Mouse (Mus musculus) limb, embryonic 14.5 days (tissue): ENCODE data around the gene Tdp2. TPM values are rescaled to one million over a fixed set of nuclear protein-coding genes. Genes with fewer than 3 reads are reported as not detected.

ENCODE experiments used
- ATAC-seq: fragments of 200-750 bp; cut with Nextera tagmentation; 2 replicates; pipeline ENCODE4 v1.8.0; 2017; ENCODE audit warnings: low read depth, moderate number of reproducible peaks, moderate TSS enrichment; ENCODE audit not compliant: low FRiP score
- DNase-seq: peaks from one replicate; pipeline ENCODE4 v3.0.0-alpha.2; 2015; ENCODE audit warnings: low spot score
- H3K27ac ChIP-seq: fragments of 300-500 bp; sonication (generic); replicated peaks from 2 replicates; pipeline ENCODE4 v1.5.1; 2014; ENCODE audit warnings: low read depth, mild to moderate bottlenecking, low read length, moderate library complexity, mixed read lengths
- H3K27me3 ChIP-seq: fragments of 300-500 bp; sonication (generic); 2 replicates; pipeline ENCODE4 v1.6.1; 2014; ENCODE audit warnings: low read length, mixed read lengths; ENCODE audit not compliant: control insufficient read depth, insufficient read depth
- H3K36me3 ChIP-seq: fragments of 300-500 bp; sonication (generic); 2 replicates; pipeline ENCODE4 v1.6.1; 2014; ENCODE audit warnings: mild to moderate bottlenecking, low read length, moderate library complexity, mixed read lengths; ENCODE audit not compliant: control insufficient read depth, insufficient read depth
- H3K4me1 ChIP-seq: fragments of 300-500 bp; sonication (generic); 2 replicates; pipeline ENCODE4 v1.6.1; 2014; ENCODE audit warnings: antibody characterized with exemption, low read length, mixed read lengths; ENCODE audit not compliant: control insufficient read depth, insufficient read depth
- H3K4me2 ChIP-seq: fragments of 300-500 bp; sonication (generic); replicated peaks from 2 replicates; pipeline ENCODE4 v1.6.1; 2014; ENCODE audit warnings: low read depth, mild to moderate bottlenecking, low read length, moderate library complexity; ENCODE audit not compliant: severe bottlenecking
- H3K4me3 ChIP-seq: fragments of 300-500 bp; sonication (generic); replicated peaks from 2 replicates; pipeline ENCODE4 v1.5.1; 2014; ENCODE audit warnings: low read length
- H3K9ac ChIP-seq: fragments of 300-500 bp; sonication (generic); 2 replicates; pipeline ENCODE4 v1.6.1; 2014; ENCODE audit warnings: mild to moderate bottlenecking, low read depth, low read length, moderate library complexity; ENCODE audit not compliant: severe bottlenecking
- H3K9me3 ChIP-seq: fragments of 300-500 bp; sonication (generic); 2 replicates; pipeline ENCODE4 v1.6.1; 2016; ENCODE audit warnings: low read length; ENCODE audit not compliant: control insufficient read depth
- POLR2A ChIP-seq: fragments of 200-500 bp; IDR thresholded peaks from 2 replicates; pipeline ENCODE4 v1.8.0; 2012; ENCODE audit warnings: inconsistent platforms, mild to moderate bottlenecking, moderate library complexity, borderline replicate concordance; ENCODE audit not compliant: insufficient read depth, insufficient read length; ENCODE audit errors: extremely low read depth
- WGBS: fragments of 180-500 bp; shearing (Covaris S2); extraction: QIAGEN DNeasy Blood & Tissue Kit; methylation state at CpG from one replicate; pipeline ENCODE4 v1.1.7; 2014; 5-methylcytosine and 5-hydroxymethylcytosine counted together
- polyA plus RNA-seq, 2 experiments: library from polyadenylated mRNA; depleted of rRNA in 1 of 2; stranded (reverse) in 1 of 2; unstranded in 1 of 2; fragments of >200 nt; fragmentation: Nextera tagmentation in 1 of 2; extraction: Ambion mirVana in 1 of 2; gene quantifications; 2 replicates each; pipeline versions ENCODE4 v1.2.1 to v1.2.3; 2012 to 2014

Gene Tdp2
- polyA plus RNA-seq, 2 experiments = 41.5 to 66.9 TPM

DNA sequence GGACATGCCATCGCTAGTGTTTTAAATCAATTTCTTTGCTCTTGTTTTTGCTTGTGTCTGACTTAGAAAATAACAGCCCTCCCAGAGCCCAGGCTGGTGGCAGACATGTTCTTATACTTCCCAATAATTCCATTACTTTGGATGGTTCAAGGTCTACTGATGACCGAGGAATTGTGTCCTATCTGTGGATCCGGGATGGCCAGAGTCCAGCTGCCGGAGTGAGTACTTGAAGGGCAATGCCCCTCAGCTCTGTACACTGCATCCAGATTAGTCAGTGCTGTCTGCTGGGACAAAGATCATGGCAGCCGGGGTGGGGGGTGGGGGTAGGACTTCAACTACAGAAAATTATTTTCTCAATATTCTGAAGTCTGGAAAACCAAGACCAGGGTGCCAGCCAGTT lies 49.2 kb downstream of the Tdp2 start:
- DNase-seq (no peak), ATAC-seq (no peak)
- Histone ChIP-seq H3K4me1 (no peaks in the 10 kb centered on the region), H3K36me3 (no peaks in the 10 kb centered on the region), H3K4me2 (no peak overlapping the region), H3K9ac (no peak overlapping the region), H3K4me3 (no peak overlapping the region), H3K27ac (no peak overlapping the region), H3K27me3 (no peaks in the 10 kb centered on the region), H3K9me3 (no peaks in the 10 kb centered on the region; the same call in 1 of the 2 replicates)
- no peak for TF ChIP-seq POLR2A
- WGBS = 93% methylated on average over 5 of the region's 5 CpGs

DNA sequence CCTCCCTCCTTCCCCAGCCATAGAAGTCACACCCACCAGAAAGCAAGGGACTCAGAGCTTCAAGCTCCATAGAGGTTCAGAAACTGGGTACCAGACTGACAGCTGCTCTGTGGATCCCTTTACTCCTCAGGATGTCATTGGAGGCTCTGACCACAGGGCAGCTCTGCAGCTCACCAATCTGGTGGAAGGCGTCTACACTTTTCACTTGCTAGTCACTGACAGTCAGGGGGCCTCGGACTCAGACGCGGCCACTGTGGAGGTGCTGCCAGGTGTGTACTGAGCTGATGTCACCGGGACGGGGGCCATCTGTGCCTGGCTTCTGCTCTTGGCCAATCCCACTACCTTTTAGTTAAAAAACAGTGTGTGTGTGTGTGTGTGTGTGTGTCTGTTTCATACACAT lies 50.9 kb downstream of the Tdp2 start:
- no peak overlapping the region for H3K9ac ChIP-seq
- H3K4me3 ChIP-seq = no peak overlapping the region
- no peak overlapping the region for H3K4me2 ChIP-seq
- 91% methylated on average over 6 of the region's 6 CpGs for WGBS
- H3K9me3 ChIP-seq = no peaks in the 10 kb centered on the region; the same call in 1 of the 2 replicates
- DNase-seq = no peak
- no peaks in the 10 kb centered on the region for H3K4me1 ChIP-seq
- no peak overlapping the region for H3K27ac ChIP-seq
- ATAC-seq = no peak
- TF ChIP-seq POLR2A = no peak
- H3K27me3 ChIP-seq = no peaks in the 10 kb centered on the region
- no peaks in the 10 kb centered on the region for H3K36me3 ChIP-seq

DNA sequence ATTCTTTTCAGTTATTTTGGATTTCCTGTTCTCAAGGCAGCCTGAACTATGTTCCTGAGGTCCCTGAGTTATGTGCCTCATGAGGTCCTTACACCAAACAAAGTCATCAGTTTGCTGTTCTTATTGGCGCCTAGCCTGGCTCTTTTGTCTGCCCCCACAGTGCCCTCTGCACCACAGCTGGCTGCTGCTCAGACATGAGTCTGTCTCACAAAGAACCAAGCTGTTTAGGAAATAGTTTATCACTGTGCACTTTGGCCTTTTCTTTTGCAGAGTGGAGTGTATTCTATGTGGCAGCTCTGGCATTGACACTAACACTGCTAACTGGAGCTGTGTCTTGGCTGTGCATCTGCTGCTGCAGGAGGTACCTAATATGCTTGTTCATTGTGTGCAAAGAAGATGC lies 58.1 kb downstream of the Tdp2 start:
- no peak overlapping the region for H3K4me2 ChIP-seq
- H3K9me3 ChIP-seq = no peaks in the 10 kb centered on the region; the same call in 1 of the 2 replicates
- DNase-seq = no peak
- H3K4me3 ChIP-seq = no peak overlapping the region
- no peak for ATAC-seq
- 58% methylated on average over 1 of the region's 1 CpGs for WGBS
- no peak overlapping the region for H3K27ac ChIP-seq
- no peaks in the 10 kb centered on the region for H3K4me1 ChIP-seq
- H3K27me3 ChIP-seq = no peaks in the 10 kb centered on the region
- no peak overlapping the region for H3K9ac ChIP-seq
- no peak for TF ChIP-seq POLR2A
- no peaks in the 10 kb centered on the region for H3K36me3 ChIP-seq

Other genes with a start within 250 kb of the Tdp2 start
- 5.1 and 6.0 TPM in 2 replicates for gene Ripor2, start 249.5 kb upstream of the Tdp2 start, polyA plus RNA-seq (2012; rRNA removed)
- 5.0 and 5.1 TPM in 2 replicates for gene Ripor2, start 249.5 kb upstream of the Tdp2 start, polyA plus RNA-seq (2014; fragmentation: Nextera tagmentation; extraction: Ambion mirVana)
- not detected in 2 replicates for gene Armh2, start 90.4 kb upstream of the Tdp2 start, polyA plus RNA-seq (2012; rRNA removed)
- gene Armh2, start 90.4 kb upstream of the Tdp2 start, polyA plus RNA-seq (2014; fragmentation: Nextera tagmentation; extraction: Ambion mirVana) = not detected in 2 replicates
- 22.1 and 43.0 TPM in 2 replicates for gene Gmnn, start 69.8 kb upstream of the Tdp2 start, polyA plus RNA-seq (2012; rRNA removed)
- 78.7 and 83.6 TPM in 2 replicates for gene Gmnn, start 69.8 kb upstream of the Tdp2 start, polyA plus RNA-seq (2014; fragmentation: Nextera tagmentation; extraction: Ambion mirVana)
- gene BC005537, start 30.0 kb upstream of the Tdp2 start, polyA plus RNA-seq (2012; rRNA removed) = 70.5 and 87.7 TPM in 2 replicates
- 29.3 and 32.0 TPM in 2 replicates for gene BC005537, start 30.0 kb upstream of the Tdp2 start, polyA plus RNA-seq (2014; fragmentation: Nextera tagmentation; extraction: Ambion mirVana)
- 35.5 and 44.8 TPM in 2 replicates for gene Acot13, start 139 bp upstream of the Tdp2 start, polyA plus RNA-seq (2012; rRNA removed)
- gene Acot13, start 139 bp upstream of the Tdp2 start, polyA plus RNA-seq (2014; fragmentation: Nextera tagmentation; extraction: Ambion mirVana) = 70.5 and 76.7 TPM in 2 replicates
- gene D130043K22Rik, start 13.5 kb downstream of the Tdp2 start, polyA plus RNA-seq (2012; rRNA removed) = 0.09 and 0.11 TPM in 2 replicates
- gene D130043K22Rik, start 13.5 kb downstream of the Tdp2 start, polyA plus RNA-seq (2014; fragmentation: Nextera tagmentation; extraction: Ambion mirVana) = 0.04 TPM in 2 replicates
- 6.3 and 6.7 TPM in 2 replicates for gene Aldh5a1, start 106.0 kb downstream of the Tdp2 start, polyA plus RNA-seq (2012; rRNA removed)
- 5.3 and 5.5 TPM in 2 replicates for gene Aldh5a1, start 106.0 kb downstream of the Tdp2 start, polyA plus RNA-seq (2014; fragmentation: Nextera tagmentation; extraction: Ambion mirVana)
- 2.1 and 2.4 TPM in 2 replicates for gene Gpld1, start 111.5 kb downstream of the Tdp2 start, polyA plus RNA-seq (2012; rRNA removed)
- 2.1 and 3.5 TPM in 2 replicates for gene Gpld1, start 111.5 kb downstream of the Tdp2 start, polyA plus RNA-seq (2014; fragmentation: Nextera tagmentation; extraction: Ambion mirVana)
- 22.9 and 28.4 TPM in 2 replicates for gene Mrs2, start 188.7 kb downstream of the Tdp2 start, polyA plus RNA-seq (2012; rRNA removed)
- gene Mrs2, start 188.7 kb downstream of the Tdp2 start, polyA plus RNA-seq (2014; fragmentation: Nextera tagmentation; extraction: Ambion mirVana) = 15.1 and 17.6 TPM in 2 replicates
- gene Dcdc2a, start 224.3 kb downstream of the Tdp2 start, polyA plus RNA-seq (2012; rRNA removed) = 0.51 and 0.82 TPM in 2 replicates
- gene Dcdc2a, start 224.3 kb downstream of the Tdp2 start, polyA plus RNA-seq (2014; fragmentation: Nextera tagmentation; extraction: Ambion mirVana) = 0.84 and 0.97 TPM in 2 replicates